Comparison of ENCODE assay signal across 12 mouse cellular contexts in genomic region chr2:101107183-101107872, GRCm38 (mm10).
DNase-seq lines count a peak whose midpoint lies in the region; ATAC-seq lines count a peak whose summit lies in the region.
"Had no signal": no experiment of that assay in that cellular context is flagged by ENCODE, and none has a peak within 500 bp of the region (broad histone marks: within the 10 kb centered on the region; RNA-seq: fewer than 3 reads in every experiment).

No protein-coding gene starts in this region.

- no peak overlapping the region for H3K4me3 ChIP-seq in hindbrain, embryonic 14.5 days (replicated peaks; ENCODE audit: low read length)
- no peak overlapping the region for H3K4me3 ChIP-seq in hindbrain, embryonic 12.5 days
- H3K4me3 ChIP-seq in neural tube, embryonic 15.5 days (replicated peaks) = no peak overlapping the region
- H3K4me3 ChIP-seq in forebrain, embryonic 16.5 days (replicated peaks; ENCODE audit: low read length) = no peak overlapping the region
- H3K4me3 ChIP-seq: liver, embryonic 15.5 days; neural tube, embryonic 12.5 days had no signal

- H3K27ac ChIP-seq in hindbrain, embryonic 14.5 days = no peak overlapping the region
- H3K27ac ChIP-seq in hindbrain, embryonic 12.5 days = no peak overlapping the region
- H3K27ac ChIP-seq in neural tube, embryonic 15.5 days (replicated peaks) = no peak overlapping the region
- 0 out of 2 replicates have a peak overlapping the region, but pooled peaks have one; percentile 6 for H3K27ac ChIP-seq in forebrain, embryonic 16.5 days (ENCODE audit: low read length)
- H3K27ac ChIP-seq: liver, embryonic 15.5 days; neural tube, embryonic 12.5 days; stomach, postnatal 0 days had no signal

- no peak overlapping the region for H3K9ac ChIP-seq in hindbrain, embryonic 14.5 days
- H3K9ac ChIP-seq in hindbrain, embryonic 12.5 days = no peak overlapping the region
- H3K9ac ChIP-seq in neural tube, embryonic 15.5 days (replicated peaks) = no peak overlapping the region
- no peak overlapping the region for H3K9ac ChIP-seq in forebrain, embryonic 16.5 days (replicated peaks; ENCODE audit: low read depth, low read length)
- H3K9ac ChIP-seq: liver, embryonic 15.5 days; neural tube, embryonic 12.5 days had no signal

- H3K36me3 ChIP-seq in hindbrain, embryonic 14.5 days (replicated peaks; ENCODE audit: control insufficient read depth, insufficient read depth) = no peaks in the 10 kb centered on the region
- no peaks in the 10 kb centered on the region for H3K36me3 ChIP-seq in hindbrain, embryonic 12.5 days
- H3K36me3 ChIP-seq in neural tube, embryonic 15.5 days = no peaks in the 10 kb centered on the region
- no peaks in the 10 kb centered on the region for H3K36me3 ChIP-seq in forebrain, embryonic 16.5 days (ENCODE audit: control insufficient read depth, insufficient read depth)
- H3K36me3 ChIP-seq: liver, embryonic 15.5 days; neural tube, embryonic 12.5 days had no signal

- no peak overlapping the region for H3K4me2 ChIP-seq in hindbrain, embryonic 14.5 days (replicated peaks)
- H3K4me2 ChIP-seq in hindbrain, embryonic 12.5 days (replicated peaks) = no peak overlapping the region
- no peak overlapping the region for H3K4me2 ChIP-seq in neural tube, embryonic 15.5 days
- no peak overlapping the region for H3K4me2 ChIP-seq in forebrain, embryonic 16.5 days (ENCODE audit: low read length)
- H3K4me2 ChIP-seq: liver, embryonic 15.5 days; neural tube, embryonic 12.5 days had no signal

- H3K4me1 ChIP-seq in hindbrain, embryonic 14.5 days (replicated peaks; ENCODE audit: control insufficient read depth, insufficient read depth, low read length) = no peaks in the 10 kb centered on the region
- no peaks in the 10 kb centered on the region for H3K4me1 ChIP-seq in hindbrain, embryonic 12.5 days
- H3K4me1 ChIP-seq in neural tube, embryonic 15.5 days = no peaks in the 10 kb centered on the region
- H3K4me1 ChIP-seq in forebrain, embryonic 16.5 days (replicated peaks; ENCODE audit: control insufficient read depth, insufficient read depth, low read length) = 0 out of 2 replicates have a peak, but pooled peaks cover 4% of the 10 kb centered on the region
- H3K4me1 ChIP-seq: liver, embryonic 15.5 days; neural tube, embryonic 12.5 days had no signal

- no peaks in the 10 kb centered on the region for H3K9me3 ChIP-seq in hindbrain, embryonic 14.5 days (ENCODE audit: control insufficient read depth, low read length)
- no peaks in the 10 kb centered on the region for H3K9me3 ChIP-seq in hindbrain, embryonic 12.5 days (replicated peaks)
- no peaks in the 10 kb centered on the region for H3K9me3 ChIP-seq in neural tube, embryonic 15.5 days (replicated peaks)
- no peaks in the 10 kb centered on the region for H3K9me3 ChIP-seq in forebrain, embryonic 16.5 days (ENCODE audit: control insufficient read depth, low read length)
- H3K9me3 ChIP-seq: liver, embryonic 15.5 days; neural tube, embryonic 12.5 days had no signal

- peak; percentile 48; the same call in 1 of the 2 replicates for ATAC-seq in hindbrain, embryonic 14.5 days (ENCODE audit: low FRiP score)
- no peak for ATAC-seq in hindbrain, embryonic 12.5 days (ENCODE audit: low FRiP score)
- 0 out of 2 replicates have a peak, but pooled peaks have one; percentile 31 for ATAC-seq in neural tube, embryonic 15.5 days (ENCODE audit: low FRiP score)
- peak; percentile 88 for ATAC-seq in forebrain, embryonic 16.5 days

- DNase-seq in hindbrain, embryonic 14.5 days (ENCODE audit: low spot score) = no peak
- DNase-seq in neural tube, embryonic 10.5 days (ENCODE audit: extremely low spot score, low spot score) = no peak
- DNase-seq in right cerebral cortex, postnatal 4 days = peak; percentile 7
- DNase-seq in urinary bladder, postnatal 25 days (ENCODE audit: low spot score) = no peak
- no peak for DNase-seq in kidney, adult 11 months
- DNase-seq: embryo, embryonic 11 days had no signal

- H3K27me3 ChIP-seq in hindbrain, embryonic 14.5 days (ENCODE audit: control insufficient read depth, insufficient read depth, low read length) = no peaks in the 10 kb centered on the region
- no peaks in the 10 kb centered on the region for H3K27me3 ChIP-seq in hindbrain, embryonic 12.5 days
- H3K27me3 ChIP-seq in neural tube, embryonic 15.5 days (replicated peaks) = no peaks in the 10 kb centered on the region
- H3K27me3 ChIP-seq in forebrain, embryonic 16.5 days (replicated peaks; ENCODE audit: control insufficient read depth, insufficient read depth, low read length) = no peaks in the 10 kb centered on the region
- H3K27me3 ChIP-seq: liver, embryonic 15.5 days; neural tube, embryonic 12.5 days had no signal

- WGBS in hindbrain, embryonic 14.5 days = 56% methylated on average over 1 of the region's 1 CpGs
- WGBS in hindbrain, embryonic 12.5 days = 79% methylated on average over 1 of the region's 1 CpGs
- WGBS in neural tube, embryonic 15.5 days = 64% methylated on average over 1 of the region's 1 CpGs
- 12% methylated on average over 1 of the region's 1 CpGs for WGBS in forebrain, embryonic 16.5 days
